Mouse (Mus musculus) thymus, postnatal 36 days (tissue): Measurements from ENCODE around the gene Pde1c.

Experiments used
- DNase-seq, 2 experiments: peaks; one replicate each; pipeline ENCODE4 v3.0.0; 2022; ENCODE audit warnings: mixed read lengths in 2 of 2

Gene Pde1c

GRCm38 (mm10) chr6:56441501-56441900 is 127.4 kb downstream of the Pde1c start:
- no peak for DNase-seq

- no peak for DNase-seq
Measured at GRCm38 (mm10) chr6:56425846-56426245, 143.1 kb downstream of the Pde1c start.

- no peak for DNase-seq
Measured at GRCm38 (mm10) chr6:56422866-56423265, 146.0 kb downstream of the Pde1c start.

- no peak for DNase-seq
Measured at GRCm38 (mm10) chr6:56416191-56416590, 152.7 kb downstream of the Pde1c start.

GRCm38 (mm10) chr6:56389178-56389577 is 179.7 kb downstream of the Pde1c start:
- DNase-seq: no peak

GRCm38 (mm10) chr6:56376359-56376758 is 192.5 kb downstream of the Pde1c start:
- DNase-seq: no peak

GRCm38 (mm10) chr6:56374180-56374579 is 194.7 kb downstream of the Pde1c start:
- no peak for DNase-seq

- no peak for DNase-seq
Measured at GRCm38 (mm10) chr6:56373753-56374152, 195.2 kb downstream of the Pde1c start.

GRCm38 (mm10) chr6:56373046-56373751 is 195.7 kb downstream of the Pde1c start:
- no peak for DNase-seq

- DNase-seq: no peak
Measured at GRCm38 (mm10) chr6:56369462-56369861, 199.4 kb downstream of the Pde1c start.

GRCm38 (mm10) chr6:56368116-56368515 is 200.8 kb downstream of the Pde1c start:
- DNase-seq: no peak

GRCm38 (mm10) chr6:56367257-56367656 is 201.6 kb downstream of the Pde1c start:
- no peak for DNase-seq

- no peak for DNase-seq
Measured at GRCm38 (mm10) chr6:56362650-56363049, 206.3 kb downstream of the Pde1c start.

GRCm38 (mm10) chr6:56362128-56362545 is 206.8 kb downstream of the Pde1c start:
- peak in 1 of 2 experiments; percentile 8 for DNase-seq

GRCm38 (mm10) chr6:56361348-56362127 is 207.4 kb downstream of the Pde1c start:
- DNase-seq: no peak

- DNase-seq: no peak
Measured at GRCm38 (mm10) chr6:56360086-56360485, 208.8 kb downstream of the Pde1c start.

- no peak for DNase-seq
Measured at GRCm38 (mm10) chr6:56359126-56359525, 209.8 kb downstream of the Pde1c start.

GRCm38 (mm10) chr6:56347207-56347606 is 221.7 kb downstream of the Pde1c start:
- DNase-seq: no peak

- DNase-seq: no peak
Measured at GRCm38 (mm10) chr6:56345082-56345481, 223.8 kb downstream of the Pde1c start.

- no peak for DNase-seq
Measured at GRCm38 (mm10) chr6:56342005-56342404, 226.9 kb downstream of the Pde1c start.

GRCm38 (mm10) chr6:56335811-56336446 is 233.0 kb downstream of the Pde1c start:
- DNase-seq: no peak

GRCm38 (mm10) chr6:56332149-56332548 is 236.8 kb downstream of the Pde1c start:
- DNase-seq: no peak

- DNase-seq: no peak
Measured at GRCm38 (mm10) chr6:56331432-56331831, 237.5 kb downstream of the Pde1c start.

- no peak for DNase-seq
Measured at GRCm38 (mm10) chr6:56328103-56328502, 240.8 kb downstream of the Pde1c start.
